Mouse (Mus musculus) neutrophil, adult 65 days (primary cell): ENCODE results near the gene Ddx47. TPM values are rescaled to one million over a fixed set of nuclear protein-coding genes. Genes with fewer than 3 reads are reported as not detected.

Experiments used
- total RNA-seq: library from RNA; stranded (reverse); gene quantifications from 2 replicates; pipeline ENCODE4 v1.2.4, GENCODE M21; 2023

Gene Ddx47
- 68.4 and 87.3 TPM in 2 replicates for total RNA-seq

GRCm38 (mm10) chr6:135011048-135011733 lies at the start of gene Ddx47:
Gene Ddx47 (plus strand): TSS chr6:135011612.

GRCm38 (mm10) chr6:134981231-134982062 lies 30.0 kb upstream of the Ddx47 start, which contains the start of gene Apold1:
Gene Apold1 (plus strand): TSS chr6:134981718.

DNA sequence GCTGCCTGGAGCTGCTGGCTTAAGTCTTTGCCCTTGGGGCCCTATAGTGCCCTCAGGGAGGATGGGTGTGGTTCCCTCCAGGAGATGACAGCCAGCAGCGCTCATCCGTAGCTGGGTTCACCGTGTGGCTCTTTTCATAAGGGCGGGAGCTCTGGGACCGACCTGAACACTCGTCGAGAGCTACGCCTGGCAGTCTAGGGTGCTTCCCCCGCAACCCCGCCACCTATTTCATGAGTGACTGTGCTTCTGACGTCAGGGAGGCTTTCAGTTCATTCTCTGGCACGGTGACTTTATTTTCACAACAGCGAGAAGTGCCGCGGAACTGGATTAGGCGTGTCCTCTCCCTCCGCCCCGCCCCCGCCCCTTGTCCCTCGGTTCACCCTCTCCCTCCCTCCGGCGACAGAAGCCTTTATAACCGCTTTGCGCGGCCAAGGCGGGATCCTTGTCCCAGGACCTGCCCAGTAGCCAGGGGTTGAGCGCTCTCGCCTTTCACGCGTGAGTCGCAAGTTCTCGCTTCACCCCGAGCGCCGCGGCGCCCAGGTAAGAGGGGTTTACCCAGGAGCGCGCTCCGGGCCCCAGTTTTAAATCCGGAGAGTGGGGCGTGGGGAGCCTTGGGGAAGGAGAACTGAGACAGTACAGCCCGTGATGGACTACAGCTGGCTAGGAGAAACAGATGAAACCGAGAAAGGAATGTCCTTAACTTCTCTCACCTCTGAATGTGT lies 54.0 kb downstream of the Ddx47 start, which contains the start of gene Gprc5a:
Gene Gprc5a, plus strand, starts transcription at position 416 of the 722 bp plus-strand sequence.

Other genes starting within 250 kb of the Ddx47 start
- gene Dusp16, start 219.0 kb upstream of the Ddx47 start, total RNA-seq: 10.3 and 13.2 TPM in 2 replicates
- gene Crebl2, start 181.5 kb upstream of the Ddx47 start, total RNA-seq: 7.4 and 11.3 TPM in 2 replicates
- gene Gpr19, start 113.0 kb upstream of the Ddx47 start, total RNA-seq: 3.9 and 4.7 TPM in 2 replicates
- 101 and 109 TPM in 2 replicates for gene Cdkn1b, start 91.2 kb upstream of the Ddx47 start, total RNA-seq
- 0.36 and 0.51 TPM in 2 replicates for gene Apold1, start 29.9 kb upstream of the Ddx47 start, total RNA-seq
- gene Gprc5a, start 54.0 kb downstream of the Ddx47 start, total RNA-seq: 0.22 and 1.0 TPM in 2 replicates
- gene Gprc5d, start 106.7 kb downstream of the Ddx47 start, total RNA-seq: not detected in 2 replicates
- 4.4 and 4.9 TPM in 2 replicates for gene Fam234b, start 186.4 kb downstream of the Ddx47 start, total RNA-seq
- gene Hebp1, start 186.4 kb downstream of the Ddx47 start, total RNA-seq: 12.8 and 15.9 TPM in 2 replicates
- 0.61 TPM in 1 of 2 replicates, not detected in the other for gene Gsg1, start 242.7 kb downstream of the Ddx47 start, total RNA-seq